Mouse (Mus musculus) ES-Bruce4 (cell line): ENCODE measurements around the gene Triobp.

ENCODE experiments used
- EP300 ChIP-seq: IDR thresholded peaks from 2 replicates; pipeline ENCODE4 v1.6.1; 2011; ENCODE audit warnings: low read depth, low read length; ENCODE audit not compliant: insufficient read depth
- POLR2A ChIP-seq: IDR thresholded peaks from one replicate; pipeline ENCODE4 v1.8.1; 2011; ENCODE audit warnings: low read length; ENCODE audit not compliant: insufficient read depth

DNA sequence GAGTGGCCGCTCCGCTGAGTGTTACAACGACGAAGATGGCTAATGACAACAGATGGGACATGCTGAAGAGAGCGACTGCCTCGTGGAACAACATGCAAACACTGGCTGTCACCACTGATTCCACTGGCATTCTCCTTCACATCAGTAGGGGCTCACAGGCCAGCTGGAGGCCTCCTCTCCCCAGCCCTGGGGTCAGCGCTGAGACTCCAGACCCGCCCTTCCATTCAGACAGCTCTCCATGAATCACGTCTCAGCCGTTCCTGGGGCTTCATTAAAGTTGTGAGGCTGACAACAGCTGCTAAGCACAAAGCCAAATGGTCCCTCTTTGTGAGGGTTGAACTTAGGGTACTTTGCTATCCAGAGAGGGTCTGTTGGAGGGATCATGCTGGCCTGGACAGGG lies 64.0 kb downstream of the Triobp start:
- TF ChIP-seq EP300 (no peak), POLR2A (no peak)
